Mouse (Mus musculus) gastrocnemius, postnatal 36 days (tissue): ENCODE measurements at regions not wholly inside any gene's neighbourhood (a gene's known extent, or its start where the extent isn't known, plus 50 kb on each side); places are given as distances from the start of the nearest gene placed in this dataset.
A peak's percentile ranks its signal among the peaks of the same experiment; 100 is the strongest.

ENCODE experiments used
- DNase-seq, 2 experiments: peaks; one replicate each; pipeline ENCODE4 v3.0.0; 2022
- intact Hi-C: fragments of 180-260 bp; cut with DNase I; formaldehyde crosslinking; loops from one replicate; pipeline ENCODE4 v1.15.1; 2025

DNA sequence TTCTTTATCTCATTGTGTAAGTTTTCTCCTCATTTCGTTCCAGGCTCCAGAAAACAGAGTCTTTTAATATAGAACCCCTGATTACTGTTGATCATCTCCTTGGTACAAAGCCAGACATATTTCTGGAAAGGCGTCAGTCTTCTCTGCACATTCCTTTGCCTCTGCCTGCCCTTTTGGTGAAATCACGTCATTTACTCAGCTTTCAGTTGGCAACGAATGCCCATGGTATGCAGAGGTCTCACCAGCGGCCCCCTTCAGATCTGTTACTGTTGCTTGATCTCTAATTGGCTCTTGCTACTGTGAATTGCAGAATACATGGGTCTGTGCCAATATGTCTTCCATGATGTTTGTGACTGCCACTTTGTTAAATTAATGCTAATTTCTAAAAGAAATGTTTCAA lies 412.0 kb upstream of the Pitx2 start:
- DNase-seq, result no peak
- intact Hi-C loops, result no loop called here

- no peak for DNase-seq
- intact Hi-C loops, result no loop called here
These were observed 403.7 kb upstream of the Pitx2 start for GRCm38 (mm10) chr3:128795931-128796330.

GRCm38 (mm10) chr3:128797829-128798228 lies 401.8 kb upstream of the Pitx2 start:
- intact Hi-C loops, result no loop called here
- no peak for DNase-seq

GRCm38 (mm10) chr3:128829371-128830160 lies 370.1 kb upstream of the Pitx2 start:
- no peak for DNase-seq
- intact Hi-C loops, result no loop called here

DNA sequence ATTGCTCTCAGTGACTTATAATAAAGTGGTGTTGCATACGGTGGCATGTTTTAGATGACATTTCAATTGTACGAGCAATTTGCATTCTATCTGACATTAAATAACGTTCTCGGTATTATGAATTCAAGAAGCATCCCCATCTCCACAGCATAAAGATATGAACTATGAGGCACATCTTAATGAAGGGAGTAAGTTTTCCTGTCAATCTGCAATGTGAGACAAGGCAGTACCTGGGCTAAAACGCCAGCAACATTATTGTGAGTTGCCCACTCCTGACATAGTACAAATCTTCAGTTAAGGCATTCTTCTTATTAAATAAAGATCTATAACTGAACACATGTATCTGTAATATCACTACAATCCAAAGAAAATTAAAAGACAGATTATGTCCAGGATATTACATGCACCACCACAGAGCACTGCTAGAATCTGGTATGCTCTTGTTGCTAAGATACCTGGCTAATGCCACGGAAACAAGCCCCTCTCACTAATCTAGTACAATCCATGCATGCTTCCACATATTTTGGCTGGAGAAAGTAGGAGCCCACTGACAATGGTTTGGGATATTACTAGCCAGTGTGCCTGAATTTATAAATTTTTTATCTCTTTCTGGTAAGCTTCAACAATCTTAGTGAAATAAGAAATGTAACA lies 349.2 kb upstream of the Pitx2 start:
- intact Hi-C loops, result no loop called here
- no peak for DNase-seq

DNA sequence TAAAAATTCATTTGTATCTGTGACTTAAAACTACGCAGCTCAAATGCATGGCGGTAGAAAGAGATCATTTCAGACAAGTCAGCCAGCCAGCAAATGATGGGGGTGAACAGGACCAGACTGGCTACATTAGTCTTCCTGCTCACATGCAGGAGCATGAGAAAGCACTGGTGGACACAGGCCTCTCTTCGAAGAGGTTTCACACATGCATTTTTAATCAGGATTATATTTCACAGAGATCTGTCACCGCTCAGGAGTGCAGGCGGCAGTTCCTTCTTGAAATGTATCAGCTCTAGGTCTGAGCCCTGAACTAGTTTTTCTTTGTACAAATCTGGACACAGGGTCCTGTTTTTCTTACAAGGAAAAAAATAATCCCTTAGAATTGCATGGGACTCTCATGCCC lies 343.2 kb upstream of the Pitx2 start:
- DNase-seq, result no peak
- intact Hi-C loops, result no loop called here

DNA sequence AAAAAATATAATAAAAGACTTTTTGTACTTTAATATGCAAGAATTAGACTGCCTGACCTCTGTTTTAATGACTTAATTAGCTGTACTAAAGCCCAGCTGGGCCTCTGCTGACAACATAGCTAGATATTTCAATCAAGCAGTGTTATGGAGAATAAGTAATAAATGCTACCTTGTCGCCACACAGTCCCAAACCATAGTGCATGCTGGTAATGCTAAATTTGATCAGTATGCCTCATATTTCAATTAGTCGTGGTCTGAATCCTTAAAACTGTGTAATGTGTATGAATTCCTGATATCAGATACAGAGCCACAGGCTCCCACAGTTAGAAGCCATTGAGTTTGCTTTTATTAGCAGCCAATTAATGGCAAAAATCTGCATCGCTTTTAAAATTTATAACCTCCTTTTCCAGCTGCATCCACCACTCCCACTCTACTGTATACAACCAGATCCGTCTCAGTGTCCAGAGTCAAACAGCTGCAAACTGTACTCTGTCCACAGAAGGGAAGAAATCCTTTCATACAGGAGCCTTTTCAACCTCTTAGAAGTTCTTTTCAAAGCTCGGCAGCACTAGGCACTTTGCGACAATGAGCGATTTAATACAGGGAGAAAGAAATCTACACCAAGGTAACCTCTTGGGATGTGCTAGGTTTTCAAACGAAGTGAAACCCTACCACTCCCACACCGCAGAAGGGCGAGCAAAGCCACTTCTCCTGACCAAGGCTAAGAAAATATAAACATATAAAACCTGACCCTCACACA lies 317.8 kb upstream of the Pitx2 start:
- intact Hi-C loops, result loop anchor here (10.0 kb wide), 1 partner anchor 323 kb away; no protein-coding TSS in a partner anchor
- no peak for DNase-seq

DNA sequence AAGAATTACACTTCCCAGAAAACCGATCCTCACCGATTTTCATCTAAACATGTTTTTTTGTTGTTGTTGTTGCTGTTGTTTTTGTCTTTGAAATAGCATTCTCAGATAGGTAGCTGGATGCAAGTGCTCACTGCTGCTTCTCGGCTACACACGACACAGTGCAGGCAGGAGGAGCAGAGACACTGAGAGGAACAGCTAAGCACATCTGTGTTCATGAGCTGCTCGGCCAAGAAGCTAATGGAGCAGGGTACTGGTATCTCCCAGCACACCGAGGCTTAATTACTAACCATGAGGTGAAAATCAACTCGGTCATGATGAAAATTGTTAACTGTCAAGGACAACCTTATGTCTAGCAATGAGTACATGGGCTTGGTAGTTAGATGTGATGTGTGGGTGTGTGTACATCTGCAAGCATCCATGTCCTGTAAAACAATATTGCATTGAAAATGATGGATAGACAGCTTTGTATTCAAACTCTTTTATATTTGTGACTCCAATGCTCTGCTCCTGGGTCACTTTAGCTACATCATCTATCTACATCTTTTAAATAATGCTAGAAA lies 316.0 kb upstream of the Pitx2 start:
- no peak for DNase-seq
- intact Hi-C loops, result loop anchor here (10.0 kb wide), 1 partner anchor 321 kb away; no protein-coding TSS in a partner anchor

DNA sequence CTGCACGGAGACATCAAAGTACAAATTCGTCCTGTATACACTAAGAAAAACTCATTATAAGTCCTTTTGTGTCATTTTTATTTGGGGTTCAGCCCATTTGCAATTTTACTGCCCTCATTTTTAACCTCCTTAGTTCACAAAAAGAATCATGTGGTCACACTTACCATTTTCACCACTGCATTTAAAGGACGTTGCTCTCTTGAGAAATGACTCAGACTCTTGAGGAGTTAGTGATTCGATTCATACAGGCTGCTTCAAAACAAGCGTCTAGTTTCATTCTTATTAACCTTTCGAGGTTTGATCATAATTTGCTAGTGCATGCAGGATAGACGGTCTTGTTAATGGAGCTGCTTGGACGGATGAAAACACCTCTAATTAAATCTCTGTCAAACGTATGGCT lies 313.0 kb upstream of the Pitx2 start:
- intact Hi-C loops, result loop anchor here (10.0 kb wide), 1 partner anchor 318 kb away; no protein-coding TSS in a partner anchor
- DNase-seq, result no peak

GRCm38 (mm10) chr3:128891078-128891477 lies 308.6 kb upstream of the Pitx2 start:
- intact Hi-C loops, result no loop called here
- no peak for DNase-seq

GRCm38 (mm10) chr3:128896628-128897027 lies 303.1 kb upstream of the Pitx2 start:
- no peak for DNase-seq
- intact Hi-C loops, result no loop called here

GRCm38 (mm10) chr3:128911122-128911521 lies 288.6 kb upstream of the Pitx2 start:
- intact Hi-C loops, result no loop called here
- DNase-seq, result no peak

- DNase-seq, result no peak
- intact Hi-C loops, result no loop called here
These were observed 278.2 kb upstream of the Pitx2 start for GRCm38 (mm10) chr3:128921428-128921827.

DNA sequence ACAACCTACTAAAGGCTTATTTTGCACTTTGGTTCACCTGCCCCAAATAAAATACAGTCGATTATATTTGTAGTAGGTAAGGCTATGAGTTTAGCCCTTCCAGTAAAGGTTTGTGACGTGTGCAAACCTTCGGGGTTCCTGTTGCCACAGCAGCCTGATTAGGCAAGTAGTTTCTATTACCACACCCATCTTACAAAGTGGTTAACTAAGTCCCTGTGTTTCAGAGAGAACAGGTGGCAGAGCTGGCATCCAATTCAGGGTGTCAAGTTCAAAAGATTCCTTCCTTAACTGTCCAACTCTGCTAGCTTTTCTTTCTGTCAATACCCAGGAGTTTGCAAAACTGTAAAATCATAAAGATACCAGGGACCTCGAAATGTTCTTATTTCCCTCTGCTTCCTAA lies 277.5 kb upstream of the Pitx2 start:
- no peak for DNase-seq
- intact Hi-C loops, result no loop called here

GRCm38 (mm10) chr3:128938536-128938935 lies 261.1 kb upstream of the Pitx2 start:
- intact Hi-C loops, result no loop called here

GRCm38 (mm10) chr3:128941156-128941555 lies 258.5 kb upstream of the Pitx2 start:
- intact Hi-C loops, result no loop called here
- DNase-seq, result no peak

More at GRCm38 (mm10) chr3:128938536-128938935, 261.1 kb upstream of the Pitx2 start:
- DNase-seq, result no peak

GRCm38 (mm10) chr3:128944631-128945030 lies 255.0 kb upstream of the Pitx2 start:
- intact Hi-C loops, result no loop called here
- DNase-seq, result no peak

DNA sequence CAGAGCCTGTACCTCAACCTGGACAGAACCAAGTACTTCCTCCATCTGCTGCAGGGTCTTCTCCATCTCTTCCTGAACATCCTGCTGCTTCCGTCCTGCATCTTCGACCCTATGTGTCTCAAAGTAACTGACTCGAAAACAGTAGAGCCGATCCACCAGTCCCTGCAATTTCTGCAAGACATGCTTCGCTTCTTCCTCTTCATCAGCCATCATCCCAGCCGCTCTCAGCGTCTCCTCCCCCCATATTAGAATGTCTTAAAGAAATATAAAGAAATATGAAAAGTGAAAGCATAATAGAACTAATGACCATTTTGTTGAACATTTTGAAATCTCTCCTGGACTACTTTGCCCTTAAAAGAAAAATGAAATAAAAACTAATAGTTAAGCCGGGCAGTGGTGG lies 244.8 kb upstream of the Pitx2 start:
- DNase-seq, result no peak
- intact Hi-C loops, result no loop called here

- no peak for DNase-seq
- intact Hi-C loops, result no loop called here
These were observed 222.9 kb upstream of the Pitx2 start for GRCm38 (mm10) chr3:128976752-128977151.

DNA sequence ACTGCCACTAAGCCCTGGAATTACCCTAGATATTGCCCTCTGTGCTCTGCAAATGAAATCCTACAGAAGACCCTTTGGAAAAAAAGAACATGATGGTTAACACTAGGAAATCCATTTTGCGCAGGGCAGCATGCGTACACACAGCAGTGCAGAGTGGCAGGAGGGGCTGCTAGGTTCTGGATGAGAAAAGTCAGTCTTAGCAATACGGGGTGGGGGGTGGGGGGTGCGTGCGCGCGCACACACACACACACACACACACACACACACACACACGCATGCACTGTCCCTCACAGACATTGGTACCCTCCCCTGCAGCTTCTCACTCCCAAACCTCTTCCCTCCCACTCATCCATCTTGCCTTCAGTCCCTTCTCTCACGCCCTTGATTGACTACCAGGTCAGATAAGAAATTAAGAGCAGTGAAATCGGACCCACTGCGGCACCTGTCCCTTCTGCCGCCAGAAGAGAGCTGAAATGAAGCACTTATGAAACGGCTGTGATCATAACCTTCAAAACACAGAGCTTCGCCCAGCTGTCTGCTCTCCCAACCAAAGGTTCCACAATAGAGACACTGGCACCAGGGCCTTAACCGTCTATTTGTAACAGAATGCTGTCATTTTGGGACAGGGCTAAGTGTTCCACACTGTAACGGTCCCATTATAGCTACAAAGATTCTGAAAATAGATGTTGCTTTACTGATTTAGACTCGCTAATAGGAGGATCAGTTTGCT lies 209.3 kb upstream of the Pitx2 start:
- DNase-seq, result peak in 1 of 2 experiments; percentile 18
- intact Hi-C loops, result no loop called here
